Mouse (Mus musculus) limb, embryonic 14.5 days (tissue): Measurements from ENCODE around the gene Hnrnpk. TPM values are rescaled to one million over a fixed set of nuclear protein-coding genes. Genes with fewer than 3 reads are reported as not detected.

Experiments
- ATAC-seq: fragments of 200-750 bp; cut with Nextera tagmentation; 2 replicates; pipeline ENCODE4 v1.8.0; 2017; ENCODE audit warnings: low read depth, moderate number of reproducible peaks, moderate TSS enrichment; ENCODE audit not compliant: low FRiP score
- DNase-seq: peaks from one replicate; pipeline ENCODE4 v3.0.0-alpha.2; 2015; ENCODE audit warnings: low spot score
- H3K27ac ChIP-seq: fragments of 300-500 bp; sonication (generic); replicated peaks from 2 replicates; pipeline ENCODE4 v1.5.1; 2014; ENCODE audit warnings: low read depth, mild to moderate bottlenecking, low read length, moderate library complexity, mixed read lengths
- H3K27me3 ChIP-seq: fragments of 300-500 bp; sonication (generic); 2 replicates; pipeline ENCODE4 v1.6.1; 2014; ENCODE audit warnings: low read length, mixed read lengths; ENCODE audit not compliant: control insufficient read depth, insufficient read depth
- H3K36me3 ChIP-seq: fragments of 300-500 bp; sonication (generic); 2 replicates; pipeline ENCODE4 v1.6.1; 2014; ENCODE audit warnings: mild to moderate bottlenecking, low read length, moderate library complexity, mixed read lengths; ENCODE audit not compliant: control insufficient read depth, insufficient read depth
- H3K4me1 ChIP-seq: fragments of 300-500 bp; sonication (generic); 2 replicates; pipeline ENCODE4 v1.6.1; 2014; ENCODE audit warnings: antibody characterized with exemption, low read length, mixed read lengths; ENCODE audit not compliant: control insufficient read depth, insufficient read depth
- H3K4me2 ChIP-seq: fragments of 300-500 bp; sonication (generic); replicated peaks from 2 replicates; pipeline ENCODE4 v1.6.1; 2014; ENCODE audit warnings: low read depth, mild to moderate bottlenecking, low read length, moderate library complexity; ENCODE audit not compliant: severe bottlenecking
- H3K4me3 ChIP-seq: fragments of 300-500 bp; sonication (generic); replicated peaks from 2 replicates; pipeline ENCODE4 v1.5.1; 2014; ENCODE audit warnings: low read length
- H3K9ac ChIP-seq: fragments of 300-500 bp; sonication (generic); 2 replicates; pipeline ENCODE4 v1.6.1; 2014; ENCODE audit warnings: mild to moderate bottlenecking, low read depth, low read length, moderate library complexity; ENCODE audit not compliant: severe bottlenecking
- H3K9me3 ChIP-seq: fragments of 300-500 bp; sonication (generic); 2 replicates; pipeline ENCODE4 v1.6.1; 2016; ENCODE audit warnings: low read length; ENCODE audit not compliant: control insufficient read depth
- POLR2A ChIP-seq: fragments of 200-500 bp; IDR thresholded peaks from 2 replicates; pipeline ENCODE4 v1.8.0; 2012; ENCODE audit warnings: inconsistent platforms, mild to moderate bottlenecking, moderate library complexity, borderline replicate concordance; ENCODE audit not compliant: insufficient read depth, insufficient read length; ENCODE audit errors: extremely low read depth
- whole genome bisulfite sequencing: fragments of 180-500 bp; shearing (Covaris S2); extraction: QIAGEN DNeasy Blood & Tissue Kit; methylation state at CpG from one replicate; pipeline ENCODE4 v1.1.7; 2014; 5-methylcytosine and 5-hydroxymethylcytosine counted together
- polyA plus RNA-seq, 2 experiments: library from polyadenylated mRNA; depleted of rRNA in 1 of 2; stranded (reverse) in 1 of 2; unstranded in 1 of 2; fragments of >200 nt; fragmentation: Nextera tagmentation in 1 of 2; extraction: Ambion mirVana in 1 of 2; gene quantifications; 2 replicates each; pipeline versions ENCODE4 v1.2.1 to v1.2.3; 2012 to 2014

The Hnrnpk gene
- polyA plus RNA-seq, 2 experiments: 883 to 1,312 TPM

GRCm38 (mm10) chr13:58364353-58365175, 38.6 kb downstream of the Hnrnpk start:
- Histone ChIP-seq H3K9me3 (no peaks in the 10 kb centered on the region), H3K27me3 (no peaks in the 10 kb centered on the region), H3K4me2 (no peak overlapping the region), H3K4me3 (no peak overlapping the region), H3K36me3 (no peaks in the 10 kb centered on the region), H3K9ac (no peak overlapping the region), H3K27ac (no peak overlapping the region), H3K4me1 (no peaks in the 10 kb centered on the region)
- no peak for ATAC-seq
- WGBS: 81% methylated on average over 8 of the region's 8 CpGs
- TF ChIP-seq POLR2A: no peak
- no peak for DNase-seq

GRCm38 (mm10) chr13:58359304-58359653, 43.9 kb downstream of the Hnrnpk start:
- DNase-seq (no peak), ATAC-seq (peak; percentile 57)
- 7% methylated on average over 7 of the region's 7 CpGs for WGBS
- H3K27me3 ChIP-seq: no peaks in the 10 kb centered on the region
- no peak for TF ChIP-seq POLR2A
- 0 out of 2 replicates have a peak overlapping the region, but pooled peaks have one; percentile 57 for H3K9ac ChIP-seq
- no peaks in the 10 kb centered on the region for H3K36me3 ChIP-seq
- H3K4me2 ChIP-seq: peak overlapping the region; percentile 91
- no peaks in the 10 kb centered on the region for H3K9me3 ChIP-seq
- H3K4me3 ChIP-seq: peak overlapping the region; percentile 63
- H3K27ac ChIP-seq: no peak overlapping the region
- no peaks in the 10 kb centered on the region for H3K4me1 ChIP-seq

DNA sequence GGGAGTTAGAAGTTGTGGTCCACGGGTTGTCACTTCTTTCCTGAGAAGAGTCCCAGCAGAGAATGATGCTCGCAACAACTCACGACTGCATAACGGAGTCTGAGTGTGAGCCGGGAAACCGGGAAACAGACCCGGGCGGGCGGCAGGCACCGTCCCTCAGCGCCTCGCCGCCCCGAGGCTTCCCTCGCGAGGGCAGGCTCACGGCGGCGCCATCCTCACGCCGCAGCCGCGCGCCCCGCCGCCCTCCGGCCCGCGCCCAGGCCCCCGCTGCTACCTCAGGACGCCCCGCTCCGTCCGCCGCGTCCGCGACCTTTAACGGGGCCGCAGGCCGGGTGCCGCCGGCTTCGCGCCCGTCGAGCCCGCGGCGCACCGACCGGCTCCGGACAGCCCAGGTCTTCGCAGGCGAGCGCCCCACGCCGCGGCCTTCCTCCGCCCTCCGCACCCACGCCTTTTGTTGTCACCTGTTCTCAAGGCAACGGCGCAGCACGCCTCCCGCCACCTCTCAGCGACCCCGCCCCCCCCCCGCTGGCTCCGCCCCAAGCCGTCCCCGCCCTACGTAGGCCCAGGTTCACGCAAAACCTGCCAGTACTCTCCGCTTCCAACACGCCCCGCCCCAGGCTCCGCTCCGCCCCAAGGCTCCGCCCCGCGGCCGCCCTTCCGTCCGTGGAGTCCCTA, 44.4 kb downstream of the Hnrnpk start, which contains the start of gene Kif27:
Kif27 (minus strand) TSS at position 494 of the 675 bp plus-strand sequence.
- Histone ChIP-seq H3K4me1 (no peaks in the 10 kb centered on the region), H3K36me3 (no peaks in the 10 kb centered on the region), H3K9me3 (no peaks in the 10 kb centered on the region), H3K27ac (0 out of 2 replicates have a peak within 1 kb of the TSS, but pooled peaks have one; percentile 38), H3K4me2 (peak within 1 kb of the TSS; percentile 91), H3K4me3 (peak within 1 kb of the TSS; percentile 63), H3K27me3 (no peaks in the 10 kb centered on the region), H3K9ac (peak within 1 kb of the TSS; percentile 57)
- under 1% methylated on average over 53 of the region's 85 CpGs for WGBS
- TF ChIP-seq POLR2A: no peak
- DNase-seq: peak; percentile 80
- ATAC-seq: peak; percentile 98

DNA sequence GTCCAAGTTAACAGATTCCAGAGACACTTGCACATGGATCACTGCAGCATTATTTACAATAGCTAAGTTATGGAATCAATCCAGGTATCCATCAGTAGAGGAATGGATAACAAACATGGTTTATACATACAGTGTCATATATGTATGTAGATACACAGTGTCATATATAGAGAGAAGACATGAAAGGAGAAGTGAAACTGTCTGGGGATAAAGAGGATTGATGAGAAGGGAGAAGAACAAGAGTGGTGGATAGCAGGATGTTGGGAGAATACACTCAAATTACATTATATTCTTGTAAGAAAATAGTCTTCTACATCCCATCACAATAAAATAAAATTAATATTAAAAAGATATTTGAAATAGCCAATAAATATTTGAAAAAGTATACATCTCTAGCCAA, 50.1 kb downstream of the Hnrnpk start:
- ATAC-seq: no peak

DNA sequence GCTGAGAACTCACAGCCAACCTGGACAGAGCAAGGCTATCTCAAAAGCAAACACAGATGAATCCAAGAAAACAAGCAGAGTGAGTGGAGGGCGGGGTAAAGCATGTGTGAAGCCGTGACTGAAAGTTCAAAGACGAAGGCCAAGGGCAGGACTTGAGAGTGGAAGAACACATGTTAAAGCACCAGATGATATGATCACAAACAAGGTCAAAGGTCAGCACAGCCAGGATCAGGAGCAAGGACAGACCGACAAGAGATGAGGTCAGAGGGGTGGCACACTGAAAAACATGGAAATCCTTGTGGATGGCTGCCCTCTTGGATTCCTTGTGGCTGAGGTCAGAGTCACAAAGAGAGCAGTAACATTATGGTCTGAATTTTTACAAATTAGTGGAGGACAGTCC, 52.5 kb downstream of the Hnrnpk start:
- Histone ChIP-seq H3K27me3 (no peaks in the 10 kb centered on the region), H3K4me3 (no peak overlapping the region), H3K4me1 (no peaks in the 10 kb centered on the region), H3K36me3 (no peaks in the 10 kb centered on the region), H3K27ac (no peak overlapping the region), H3K9me3 (no peaks in the 10 kb centered on the region), H3K4me2 (no peak overlapping the region), H3K9ac (no peak overlapping the region)
- TF ChIP-seq POLR2A: no peak
- DNase-seq (no peak), ATAC-seq (no peak)
- 61% methylated on average over 4 of the region's 4 CpGs for WGBS

More for the DNA sequence above, 50.1 kb downstream of the Hnrnpk start:
- Histone ChIP-seq H3K27ac (no peak overlapping the region), H3K36me3 (no peaks in the 10 kb centered on the region), H3K4me1 (no peaks in the 10 kb centered on the region), H3K9ac (no peak overlapping the region), H3K4me2 (no peak overlapping the region), H3K4me3 (no peak overlapping the region), H3K9me3 (no peaks in the 10 kb centered on the region), H3K27me3 (no peaks in the 10 kb centered on the region)
- TF ChIP-seq POLR2A: no peak
- no peak for DNase-seq
